ENCODE assay signal across 15 mouse cellular contexts in the genomic region with DNA sequence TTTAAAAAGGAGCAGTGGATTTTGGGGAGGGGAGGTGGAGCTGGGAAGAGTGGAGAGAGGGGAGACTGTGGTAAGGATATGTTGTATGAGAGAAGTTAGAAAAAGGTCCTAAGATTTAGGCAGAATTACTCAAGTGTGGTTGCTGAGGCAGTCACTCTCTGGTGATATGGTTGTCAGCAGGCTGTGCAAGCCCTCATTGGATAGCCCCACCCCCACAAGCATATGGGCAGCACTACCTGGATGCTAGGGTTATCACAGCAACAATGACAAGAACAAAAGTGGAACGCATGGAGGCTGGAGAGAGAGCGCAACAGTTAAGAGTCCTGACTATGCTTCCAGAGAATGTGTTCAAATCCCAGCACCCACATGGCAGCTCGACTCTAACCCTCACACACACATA. TPM values are rescaled to one million over a fixed set of nuclear protein-coding genes. Genes with fewer than 3 reads are reported as not detected.
A peak's percentile ranks its signal among the peaks of the same experiment; 100 is the strongest.
DNase-seq lines count a peak whose midpoint lies in the region; ATAC-seq and TF ChIP-seq lines count a peak whose summit lies in the region.
"Had no signal": no experiment of that assay in that cellular context is flagged by ENCODE, and none has a peak within 500 bp of the region (broad histone marks: within the 10 kb centered on the region; RNA-seq: fewer than 3 reads in every experiment).

No protein-coding gene starts in this region.

- TF ChIP-seq CTCF in forebrain, postnatal 0 days (IDR thresholded peaks at IDR 0.05; ENCODE audit: low read depth), result no peak

- no peak overlapping the region for H3K4me2 ChIP-seq in forebrain, postnatal 0 days (ENCODE audit: low read depth)
- no peak overlapping the region for H3K4me2 ChIP-seq in neural tube, embryonic 11.5 days (ENCODE audit: low read depth)
- no peak overlapping the region for H3K4me2 ChIP-seq in neural tube, embryonic 15.5 days
- no peak overlapping the region for H3K4me2 ChIP-seq in intestine, embryonic 14.5 days (ENCODE audit: low read length)
- H3K4me2 ChIP-seq in neural tube, embryonic 13.5 days, result no peak overlapping the region
- H3K4me2 ChIP-seq: limb, embryonic 15.5 days had no signal

- H3K27ac ChIP-seq in forebrain, embryonic 10.5 days, result no peak overlapping the region
- no peak overlapping the region for H3K27ac ChIP-seq in forebrain, postnatal 0 days (ENCODE audit: low read depth, low read length)
- H3K27ac ChIP-seq in neural tube, embryonic 11.5 days (ENCODE audit: low read depth, low read length), result no peak overlapping the region
- H3K27ac ChIP-seq in neural tube, embryonic 15.5 days (replicated peaks), result no peak overlapping the region
- no peak overlapping the region for H3K27ac ChIP-seq in intestine, embryonic 14.5 days (ENCODE audit: low read depth)
- H3K27ac ChIP-seq in neural tube, embryonic 13.5 days (replicated peaks), result no peak overlapping the region
- H3K27ac ChIP-seq in limb, embryonic 10.5 days, result no peak overlapping the region
- H3K27ac ChIP-seq: heart, adult 2 months; limb, embryonic 15.5 days had no signal

- ATAC-seq in forebrain, postnatal 0 days, result no peak
- peak; percentile 48; the same call in 1 of the 2 replicates for ATAC-seq in neural tube, embryonic 11.5 days (ENCODE audit: insufficient read depth, low FRiP score, low TSS enrichment)
- no peak for ATAC-seq in neural tube, embryonic 15.5 days (ENCODE audit: low FRiP score)
- ATAC-seq in intestine, embryonic 14.5 days (replicated peaks; ENCODE audit: low FRiP score, low TSS enrichment, low read depth), result peak; percentile 51
- peak; percentile 27; the same call in 1 of the 2 replicates for ATAC-seq in neural tube, embryonic 13.5 days (ENCODE audit: low read depth)
- ATAC-seq: activated CD4-positive, CD25-positive, alpha-beta regulatory T cell, adult 4 months had no signal

- 91% methylated on average over 3 of the region's 3 CpGs for WGBS in forebrain, embryonic 10.5 days
- 89% methylated on average over 3 of the region's 3 CpGs for WGBS in forebrain, postnatal 0 days
- WGBS in neural tube, embryonic 11.5 days, result 92% methylated on average over 3 of the region's 3 CpGs
- 91% methylated on average over 3 of the region's 3 CpGs for WGBS in neural tube, embryonic 15.5 days
- 94% methylated on average over 3 of the region's 3 CpGs for WGBS in intestine, embryonic 14.5 days
- 92% methylated on average over 3 of the region's 3 CpGs for WGBS in neural tube, embryonic 13.5 days
- WGBS in limb, embryonic 10.5 days, result 91% methylated on average over 3 of the region's 3 CpGs

- H3K36me3 ChIP-seq in forebrain, embryonic 10.5 days (replicated peaks), result peaks cover 64% of the 10 kb centered on the region
- H3K36me3 ChIP-seq in forebrain, postnatal 0 days (ENCODE audit: insufficient read depth), result peaks cover 42% of the 10 kb centered on the region
- H3K36me3 ChIP-seq in neural tube, embryonic 11.5 days (ENCODE audit: control insufficient read depth, insufficient read depth, low read length), result peaks cover 15% of the 10 kb centered on the region
- H3K36me3 ChIP-seq in neural tube, embryonic 15.5 days, result peaks cover 49% of the 10 kb centered on the region
- peaks cover 51% of the 10 kb centered on the region for H3K36me3 ChIP-seq in intestine, embryonic 14.5 days (ENCODE audit: control insufficient read depth, insufficient read depth, low read length)
- H3K36me3 ChIP-seq in neural tube, embryonic 13.5 days, result peaks cover 52% of the 10 kb centered on the region
- peaks cover 62% of the 10 kb centered on the region for H3K36me3 ChIP-seq in limb, embryonic 10.5 days

- no peak overlapping the region for H3K9ac ChIP-seq in forebrain, postnatal 0 days
- no peak overlapping the region for H3K9ac ChIP-seq in neural tube, embryonic 11.5 days (ENCODE audit: low read length)
- no peak overlapping the region for H3K9ac ChIP-seq in neural tube, embryonic 15.5 days (replicated peaks)
- no peak overlapping the region for H3K9ac ChIP-seq in intestine, embryonic 14.5 days (ENCODE audit: low read length)
- no peak overlapping the region for H3K9ac ChIP-seq in neural tube, embryonic 13.5 days
- H3K9ac ChIP-seq: limb, embryonic 15.5 days had no signal

- H3K4me1 ChIP-seq in forebrain, embryonic 10.5 days, result peaks cover 4% of the 10 kb centered on the region
- H3K4me1 ChIP-seq in forebrain, postnatal 0 days (ENCODE audit: insufficient read depth), result no peaks in the 10 kb centered on the region
- no peaks in the 10 kb centered on the region for H3K4me1 ChIP-seq in neural tube, embryonic 11.5 days (ENCODE audit: control insufficient read depth, insufficient read depth, low read length)
- no peaks in the 10 kb centered on the region for H3K4me1 ChIP-seq in neural tube, embryonic 15.5 days
- no peaks in the 10 kb centered on the region for H3K4me1 ChIP-seq in intestine, embryonic 14.5 days (replicated peaks; ENCODE audit: control insufficient read depth, insufficient read depth, low read length)
- H3K4me1 ChIP-seq in neural tube, embryonic 13.5 days (replicated peaks), result no peaks in the 10 kb centered on the region
- H3K4me1 ChIP-seq in limb, embryonic 10.5 days, result no peaks in the 10 kb centered on the region
- H3K4me1 ChIP-seq: limb, embryonic 15.5 days had no signal

- no peak overlapping the region for H3K4me3 ChIP-seq in forebrain, embryonic 10.5 days
- no peak overlapping the region for H3K4me3 ChIP-seq in forebrain, postnatal 0 days (ENCODE audit: low read depth, low read length)
- no peak overlapping the region for H3K4me3 ChIP-seq in neural tube, embryonic 11.5 days (ENCODE audit: low read depth, low read length)
- no peak overlapping the region for H3K4me3 ChIP-seq in neural tube, embryonic 15.5 days (replicated peaks)
- H3K4me3 ChIP-seq in intestine, embryonic 14.5 days (ENCODE audit: low read depth, low read length), result no peak overlapping the region
- H3K4me3 ChIP-seq in neural tube, embryonic 13.5 days, result no peak overlapping the region
- H3K4me3 ChIP-seq in limb, embryonic 10.5 days, result no peak overlapping the region
- H3K4me3 ChIP-seq: heart, adult 2 months; limb, embryonic 15.5 days had no signal

- DNase-seq in forebrain, embryonic 10.5 days (ENCODE audit: extremely low spot score, low spot score), result peak; percentile 13
- DNase-seq in forebrain, postnatal 0 days, result no peak
- DNase-seq in neural tube, embryonic 11.5 days (ENCODE audit: low spot score), result no peak
- no peak for DNase-seq in intestine, embryonic 14.5 days (ENCODE audit: low spot score)
- no peak for DNase-seq in thymus, postnatal 0 days (ENCODE audit: low spot score)
- no peak for DNase-seq in limb, embryonic 10.5 days (ENCODE audit: low spot score)
- DNase-seq: cerebellum, adult 2 months; heart, adult 2 months; heart, postnatal 36 days; kidney, postnatal 10 days; spleen, adult 18-20 months had no signal

- no peaks in the 10 kb centered on the region for H3K9me3 ChIP-seq in forebrain, embryonic 10.5 days
- H3K9me3 ChIP-seq in forebrain, postnatal 0 days (ENCODE audit: low read length), result no peaks in the 10 kb centered on the region
- no peaks in the 10 kb centered on the region for H3K9me3 ChIP-seq in neural tube, embryonic 11.5 days (ENCODE audit: control insufficient read depth, low read length)
- H3K9me3 ChIP-seq in neural tube, embryonic 15.5 days (replicated peaks), result no peaks in the 10 kb centered on the region
- no peaks in the 10 kb centered on the region for H3K9me3 ChIP-seq in intestine, embryonic 14.5 days (ENCODE audit: control insufficient read depth, low read length)
- no peaks in the 10 kb centered on the region for H3K9me3 ChIP-seq in neural tube, embryonic 13.5 days
- no peaks in the 10 kb centered on the region for H3K9me3 ChIP-seq in limb, embryonic 10.5 days (replicated peaks)
- H3K9me3 ChIP-seq: limb, embryonic 15.5 days had no signal

- no peaks in the 10 kb centered on the region for H3K27me3 ChIP-seq in forebrain, embryonic 10.5 days (ENCODE audit: poor library complexity, severe bottlenecking)
- no peaks in the 10 kb centered on the region for H3K27me3 ChIP-seq in forebrain, postnatal 0 days (ENCODE audit: insufficient read depth, low read length)
- H3K27me3 ChIP-seq in neural tube, embryonic 11.5 days (ENCODE audit: control insufficient read depth, insufficient read depth, low read length), result no peaks in the 10 kb centered on the region
- H3K27me3 ChIP-seq in neural tube, embryonic 15.5 days (replicated peaks), result no peaks in the 10 kb centered on the region
- H3K27me3 ChIP-seq in intestine, embryonic 14.5 days (replicated peaks; ENCODE audit: control insufficient read depth, insufficient read depth, low read length), result no peaks in the 10 kb centered on the region
- no peaks in the 10 kb centered on the region for H3K27me3 ChIP-seq in neural tube, embryonic 13.5 days
- no peaks in the 10 kb centered on the region for H3K27me3 ChIP-seq in limb, embryonic 10.5 days (ENCODE audit: low read depth, poor library complexity, severe bottlenecking)
- H3K27me3 ChIP-seq: limb, embryonic 15.5 days had no signal

RNA-seq across cellular contexts. Expression of gene Ccnl1, which starts 13.3 kb away (rescaled TPM):
- 99.3 and 107 TPM in 2 replicates for polyA plus RNA-seq in forebrain, embryonic 10.5 days (2016; fragmentation: Nextera tagmentation; extraction: Ambion mirVana)
- total RNA-seq in forebrain, postnatal 0 days (2014; rRNA removed), result 54.1 and 57.0 TPM in 2 replicates
- 51.5 and 53.1 TPM in 2 replicates for polyA plus RNA-seq in forebrain, postnatal 0 days (2015; fragmentation: Nextera tagmentation; extraction: Ambion mirVana)
- 126 and 128 TPM in 2 replicates for polyA plus RNA-seq in neural tube, embryonic 11.5 days (2014; fragmentation: Nextera tagmentation; extraction: Ambion mirVana)
- 63.4 and 68.3 TPM in 2 replicates for polyA plus RNA-seq in neural tube, embryonic 15.5 days (2015; fragmentation: Nextera tagmentation; extraction: Ambion mirVana)
- 123 and 130 TPM in 2 replicates for polyA plus RNA-seq in intestine, embryonic 14.5 days (2014; fragmentation: Nextera tagmentation; extraction: Ambion mirVana)
- 75.1 and 83.6 TPM in 2 replicates for polyA plus RNA-seq in neural tube, embryonic 13.5 days (2015; fragmentation: Nextera tagmentation; extraction: Ambion mirVana)
- polyA plus RNA-seq in thymus, postnatal 0 days (2015; fragmentation: Nextera tagmentation; extraction: Ambion mirVana), result 153 and 155 TPM in 2 replicates
- 93.2 and 115 TPM in 2 replicates for polyA plus RNA-seq in limb, embryonic 10.5 days (2016; fragmentation: Nextera tagmentation; extraction: Ambion mirVana)

Comparison
In these comparisons a context has a peak if more than half of its experiments do, and no peak if none do; other contexts are left out.
1. ATAC-seq: peak in neural tube, embryonic 11.5 days (single experiment), intestine, embryonic 14.5 days (single experiment) and neural tube, embryonic 13.5 days (single experiment); none in forebrain, postnatal 0 days (single experiment) and neural tube, embryonic 15.5 days (single experiment).